Mouse (Mus musculus) retina, embryonic 14.5 days (tissue): ENCODE measurements around the gene Accsl.
A peak's percentile ranks its signal among the peaks of the same experiment; 100 is the strongest.

Experiments used
- DNase-seq: peaks from one replicate; pipeline ENCODE4 v3.0.0-alpha.2; 2015; ENCODE audit warnings: low spot score

Accsl gene

GRCm38 (mm10) chr2:93809931-93810330 lies 59.0 kb downstream of the Accsl start:
- DNase-seq = peak; percentile 66

GRCm38 (mm10) chr2:93808071-93808470 lies 60.9 kb downstream of the Accsl start:
- DNase-seq = no peak

- no peak for DNase-seq
These were observed 61.5 kb downstream of the Accsl start for GRCm38 (mm10) chr2:93807440-93807839.

- no peak for DNase-seq
These were observed 62.3 kb downstream of the Accsl start for GRCm38 (mm10) chr2:93806487-93807201.

- DNase-seq = no peak
These were observed 63.4 kb downstream of the Accsl start for GRCm38 (mm10) chr2:93805523-93805922.
